ENCODE assay signal across 7 mouse cellular contexts in genomic region chr5:24685366-24686093, GRCm38 (mm10). TPM values are rescaled to one million over a fixed set of nuclear protein-coding genes. Genes with fewer than 3 reads are reported as not detected.
DNase-seq lines count a peak whose midpoint lies in the region; ATAC-seq lines count a peak whose summit lies in the region.

TSS of gene Nub1 (plus strand) at chr5:24685532.

- H3K27ac ChIP-seq in intestine, embryonic 16.5 days (ENCODE audit: low read length), result peak within 1 kb of the TSS; percentile 99
- peak within 1 kb of the TSS; percentile 90 for H3K27ac ChIP-seq in midbrain, embryonic 11.5 days (ENCODE audit: low read depth, low read length)

- intact Hi-C loops in left cerebral cortex, postnatal 36 days (cut with DNase I), result loop anchor here (1.0 to 5.0 kb wide), 3 partner anchors 65 to 222 kb away; no protein-coding TSS in a partner anchor

- ATAC-seq in intestine, embryonic 16.5 days, result peak; percentile 99
- peak; percentile 98 for ATAC-seq in midbrain, embryonic 11.5 days (ENCODE audit: low FRiP score)

- peaks cover 6% of the 10 kb centered on the region; the same call in 1 of the 2 replicates for H3K36me3 ChIP-seq in intestine, embryonic 16.5 days (ENCODE audit: control insufficient read depth, insufficient read depth, low read length)
- H3K36me3 ChIP-seq in midbrain, embryonic 11.5 days (ENCODE audit: control insufficient read depth, insufficient read depth, low read length), result no peaks in the 10 kb centered on the region; the same call in 1 of the 2 replicates

- peak within 1 kb of the TSS; percentile 98 for H3K4me3 ChIP-seq in intestine, embryonic 16.5 days (ENCODE audit: low read length)
- peak within 1 kb of the TSS; percentile 90 for H3K4me3 ChIP-seq in midbrain, embryonic 11.5 days (ENCODE audit: low read depth, low read length)

- H3K27me3 ChIP-seq in intestine, embryonic 16.5 days (replicated peaks; ENCODE audit: control insufficient read depth, insufficient read depth, low read length), result no peaks in the 10 kb centered on the region
- H3K27me3 ChIP-seq in midbrain, embryonic 11.5 days (ENCODE audit: control insufficient read depth, insufficient read depth, low read length), result no peaks in the 10 kb centered on the region

- peak; percentile 98 for DNase-seq in adrenal gland, adult 8-10 months
- peak; percentile 100 for DNase-seq in embryo, embryonic 9.5 days (ENCODE audit: extremely low spot score)
- peak; percentile 98 to 99 for DNase-seq in gastrocnemius, postnatal 4 days (ENCODE audit: low spot score in 2 of 2)
- peak; percentile 93 to 95 for DNase-seq in left cerebral cortex, postnatal 36 days (ENCODE audit: low spot score in 2 of 2)
- DNase-seq in midbrain, embryonic 11.5 days (ENCODE audit: low spot score, missing footprints), result peak; percentile 100
- peak; percentile 99 for DNase-seq in skeletal muscle tissue, adult 2 months (ENCODE audit: low read depth, low spot score)

- peak within 1 kb of the TSS; percentile 78 for H3K4me2 ChIP-seq in intestine, embryonic 16.5 days (ENCODE audit: low read depth, low read length)
- peak within 1 kb of the TSS; percentile 62 for H3K4me2 ChIP-seq in midbrain, embryonic 11.5 days

- under 1% methylated on average over 53 of the region's 53 CpGs for WGBS in intestine, embryonic 16.5 days
- WGBS in midbrain, embryonic 11.5 days, result 1% methylated on average over 53 of the region's 53 CpGs

- H3K9me3 ChIP-seq in intestine, embryonic 16.5 days (ENCODE audit: control insufficient read depth, low read length), result no peaks in the 10 kb centered on the region
- no peaks in the 10 kb centered on the region for H3K9me3 ChIP-seq in midbrain, embryonic 11.5 days (ENCODE audit: control insufficient read depth, low read length)

- H3K4me1 ChIP-seq in intestine, embryonic 16.5 days (ENCODE audit: control insufficient read depth, insufficient read depth, low read length), result peaks cover 12% of the 10 kb centered on the region
- H3K4me1 ChIP-seq in midbrain, embryonic 11.5 days (ENCODE audit: control insufficient read depth, insufficient read depth, low read length), result peaks cover 7% of the 10 kb centered on the region

- H3K9ac ChIP-seq in intestine, embryonic 16.5 days (ENCODE audit: low read depth, low read length), result peak within 1 kb of the TSS; percentile 77
- H3K9ac ChIP-seq in midbrain, embryonic 11.5 days (ENCODE audit: low read length), result peak within 1 kb of the TSS; percentile 74

RNA-seq across cellular contexts. Expression of gene Nub1, which starts in this region (rescaled TPM):
- 10 to 100 TPM; 72.3 to 74.6 (median 73.6) TPM for total RNA-seq in adrenal gland, adult 8-10 months (2022)
- total RNA-seq in gastrocnemius, postnatal 4 days (2021), result 10 to 100 TPM; 29.1 to 29.2 TPM
- 26.7 and 28.1 TPM in 2 replicates for polyA plus RNA-seq in intestine, embryonic 16.5 days (2015; fragmentation: Nextera tagmentation; extraction: Ambion mirVana)
- 10 to 100 TPM; 73.5 to 77.9 TPM for total RNA-seq in left cerebral cortex, postnatal 36 days (2021)
- polyA plus RNA-seq in midbrain, embryonic 11.5 days (2014; fragmentation: Nextera tagmentation; extraction: Ambion mirVana), result 36.8 and 38.8 TPM in 2 replicates

Comparison
In these comparisons a context has a peak if more than half of its experiments do, and no peak if none do; other contexts are left out.
1. Peak in every context shown above with its lines: DNase-seq, ATAC-seq, H3K4me3 ChIP-seq and H3K27ac ChIP-seq.